Mouse (Mus musculus) spleen, adult 2 months (tissue): ENCODE data around the gene Dnah7b. TPM values are rescaled to one million over a fixed set of nuclear protein-coding genes. Genes with fewer than 3 reads are reported as not detected.
"Not testable (repeated sequence)": the region's sequence is repeated elsewhere in the genome, so short reads cannot be mapped to it uniquely, and the experiment has no call there.

Experiments used
- DNase-seq, 2 experiments: peaks; one replicate each; pipeline versions ENCODE4 v3.0.0 to v3.0.0-alpha.2; 2012 to 2021; ENCODE audit warnings: low spot score in 2 of 2, low read depth in 1 of 2
- H3K27ac ChIP-seq: fragments of 200-500 bp; 2 replicates; pipeline ENCODE4 v1.5.1; 2012; ENCODE audit warnings: low read length, inconsistent platforms; ENCODE audit not compliant: insufficient read depth
- H3K27me3 ChIP-seq: fragments of 200-500 bp; 2 replicates; pipeline ENCODE4 v1.6.1; 2012; ENCODE audit warnings: mild to moderate bottlenecking, moderate library complexity, low read length, inconsistent platforms; ENCODE audit not compliant: control insufficient read depth, insufficient read depth
- H3K36me3 ChIP-seq: fragments of 200-500 bp; 2 replicates; pipeline ENCODE4 v1.6.1; 2012; ENCODE audit warnings: mild to moderate bottlenecking, low read length, inconsistent platforms; ENCODE audit not compliant: control insufficient read depth, insufficient read depth
- H3K4me1 ChIP-seq: fragments of 200-500 bp; 2 replicates; pipeline ENCODE4 v1.6.1; 2011; ENCODE audit warnings: inconsistent platforms; ENCODE audit not compliant: control insufficient read depth, insufficient read depth, insufficient read length
- H3K4me3 ChIP-seq: fragments of 200-500 bp; 2 replicates; pipeline ENCODE4 v1.5.1; 2011; ENCODE audit warnings: mild to moderate bottlenecking, inconsistent platforms; ENCODE audit not compliant: insufficient read depth, insufficient read length; ENCODE audit errors: extremely low read depth
- CTCF ChIP-seq: fragments of 200-500 bp; IDR thresholded peaks from 2 replicates; pipeline ENCODE4 v1.5.1; 2011; ENCODE audit warnings: mild to moderate bottlenecking, inconsistent platforms; ENCODE audit not compliant: insufficient read depth, insufficient read length, insufficient replicate concordance; ENCODE audit errors: extremely low read depth
- POLR2A ChIP-seq: fragments of 200-500 bp; IDR thresholded peaks from 2 replicates; pipeline ENCODE4 v1.6.1; 2011; ENCODE audit warnings: low read depth, low read length, inconsistent platforms
- WGBS: fragments of 180-500 bp; shearing (Covaris S2); methylation state at CpG from one replicate; pipeline ENCODE4 v1.1.7; 2018; 5-methylcytosine and 5-hydroxymethylcytosine counted together
- polyA plus RNA-seq: library from polyadenylated mRNA; depleted of rRNA; stranded (reverse); fragments of >200 nt; gene quantifications from 2 replicates; pipeline ENCODE4 v1.2.3, GENCODE M21; 2012; rRNA removed

Dnah7b gene
- polyA plus RNA-seq, 1 experiment = 0.06 TPM

- 82% methylated on average over 6 of the region's 6 CpGs for WGBS
- TF ChIP-seq POLR2A (no peak), CTCF (no peak)
- no peak for DNase-seq
Measured at GRCm38 (mm10) chr1:46408324-46409115, 342.4 kb downstream of the Dnah7b start.

GRCm38 (mm10) chr1:46414798-46415197 is 348.7 kb downstream of the Dnah7b start:
- WGBS = 43% methylated on average over 7 of the region's 7 CpGs
- H3K4me1 ChIP-seq, H3K27me3 ChIP-seq, H3K4me3 ChIP-seq, DNase-seq, H3K27ac ChIP-seq, H3K36me3 ChIP-seq: not testable (repeated sequence)

More at GRCm38 (mm10) chr1:46408324-46409115, 342.4 kb downstream of the Dnah7b start:
- H3K27ac ChIP-seq = no peak overlapping the region
- H3K36me3 ChIP-seq = no peaks in the 10 kb centered on the region
- H3K4me1 ChIP-seq = no peaks in the 10 kb centered on the region
- H3K27me3 ChIP-seq = no peaks in the 10 kb centered on the region
- H3K4me3 ChIP-seq = no peak overlapping the region

- H3K27ac ChIP-seq, DNase-seq, H3K4me3 ChIP-seq, H3K4me1 ChIP-seq, H3K36me3 ChIP-seq, H3K27me3 ChIP-seq: not testable (repeated sequence)
- 30% methylated on average over 3 of the region's 3 CpGs for WGBS
Measured at GRCm38 (mm10) chr1:46416946-46417345, 350.8 kb downstream of the Dnah7b start.

DNA sequence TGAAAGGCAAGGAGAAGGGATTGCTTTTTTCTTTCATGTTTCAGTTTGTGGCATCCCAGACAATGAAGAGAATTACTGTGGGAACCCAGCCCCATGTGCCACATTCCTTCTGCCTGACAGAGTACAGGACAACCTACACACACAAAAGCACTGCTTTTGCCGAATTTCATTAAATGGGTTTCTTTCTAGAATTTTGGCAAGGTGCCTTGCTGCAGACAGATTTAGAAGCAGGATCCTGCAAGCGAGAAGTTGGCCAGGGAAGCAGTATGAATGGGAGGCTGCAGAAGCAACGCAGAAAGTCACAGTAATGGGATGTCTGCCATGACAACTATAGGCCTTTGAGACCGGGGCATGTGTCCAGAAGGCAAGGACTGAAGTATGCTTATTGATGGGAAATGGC is 352.9 kb downstream of the Dnah7b start:
- 69% methylated on average over 4 of the region's 4 CpGs for WGBS
- not testable (repeated sequence) for H3K27ac ChIP-seq

More for the DNA sequence above, 352.9 kb downstream of the Dnah7b start:
- not testable (repeated sequence) for H3K4me1 ChIP-seq, H3K36me3 ChIP-seq, H3K27me3 ChIP-seq, H3K4me3 ChIP-seq, DNase-seq

Other genes starting within 250 kb of the Dnah7b start
- not detected in 2 replicates for gene Gm5269, start 176.0 kb upstream of the Dnah7b start, polyA plus RNA-seq
- gene Slc40a1, start 139.8 kb upstream of the Dnah7b start, polyA plus RNA-seq = 37.9 and 62.6 TPM in 2 replicates